10 mouse cellular contexts compared by ENCODE assay signal in genomic region chr4:140421926-140422585, GRCm38 (mm10).
DNase-seq lines count a peak whose midpoint lies in the region; TF ChIP-seq lines count a peak whose summit lies in the region.
"Had no signal": no experiment of that assay in that cellular context is flagged by ENCODE, and none has a peak within 500 bp of the region (broad histone marks: within the 10 kb centered on the region; RNA-seq: fewer than 3 reads in every experiment).

No protein-coding gene starts in this region.

- DNase-seq in heart, adult 2 months, result peak; percentile 55 to 59
- DNase-seq in heart, embryonic 10.5 days (ENCODE audit: low spot score), result no peak
- DNase-seq in adrenal gland, adult 8-10 months, result peak; percentile 17
- DNase-seq in heart, postnatal 10 days, result peak; percentile 17 to 20
- DNase-seq in liver, adult 2 months (ENCODE audit: extremely low read depth, low read depth, low spot score), result peak; percentile 96
- no peak for DNase-seq in urinary bladder, postnatal 25 days (ENCODE audit: low spot score)
- DNase-seq in frontal cortex, adult 2 months (ENCODE audit: extremely low spot score in 1 of 2, low spot score in 1 of 2), result no peak
- DNase-seq in embryo, embryonic 9.5 days (ENCODE audit: extremely low spot score), result no peak
- DNase-seq: cerebellum, adult 11 months had no signal

- no peak for TF ChIP-seq EP300 in heart, adult 2 months (IDR thresholded peaks at IDR 0.05; ENCODE audit: insufficient read depth, low read depth, low read length)

- H3K36me3 ChIP-seq in heart, adult 2 months (ENCODE audit: control insufficient read depth, insufficient read depth, low read length), result no peaks in the 10 kb centered on the region
- H3K36me3 ChIP-seq in heart, embryonic 10.5 days, result no peaks in the 10 kb centered on the region
- no peaks in the 10 kb centered on the region for H3K36me3 ChIP-seq in liver, adult 2 months (ENCODE audit: control insufficient read depth, insufficient read depth, low read length)
- H3K36me3 ChIP-seq: heart, embryonic 13.5 days had no signal

- WGBS in heart, adult 2 months, result 49% methylated on average over 7 of the region's 7 CpGs
- WGBS in heart, embryonic 10.5 days, result 62% methylated on average over 7 of the region's 7 CpGs
- 17% methylated on average over 7 of the region's 7 CpGs for WGBS in liver, adult 2 months

- no peaks in the 10 kb centered on the region for H3K79me2 ChIP-seq in heart, adult 2 months (replicated peaks; ENCODE audit: control insufficient read depth, insufficient read depth, low read length)
- no peaks in the 10 kb centered on the region for H3K79me2 ChIP-seq in liver, adult 2 months (ENCODE audit: control insufficient read depth, insufficient read depth, low read length)

- H3K27me3 ChIP-seq in heart, adult 2 months (ENCODE audit: control insufficient read depth, insufficient read depth, low read length), result no peaks in the 10 kb centered on the region
- H3K27me3 ChIP-seq in heart, embryonic 10.5 days (ENCODE audit: insufficient read depth, poor library complexity, severe bottlenecking), result no peaks in the 10 kb centered on the region
- no peaks in the 10 kb centered on the region for H3K27me3 ChIP-seq in liver, adult 2 months (ENCODE audit: control insufficient read depth, insufficient read depth, low read length)

- intact Hi-C loops in heart, adult 2 months (cut with DNase I), result no loop called here
- intact Hi-C loops in heart, postnatal 10 days (cut with DNase I), result no loop called here

- no peak overlapping the region for H3K4me3 ChIP-seq in heart, adult 2 months
- no peak overlapping the region for H3K4me3 ChIP-seq in heart, embryonic 10.5 days
- no peak overlapping the region for H3K4me3 ChIP-seq in liver, adult 2 months (ENCODE audit: insufficient read depth, low read depth, low read length)
- H3K4me3 ChIP-seq: heart, embryonic 13.5 days had no signal

- no peaks in the 10 kb centered on the region for H3K9me3 ChIP-seq in heart, embryonic 10.5 days
- H3K9me3 ChIP-seq: heart, embryonic 13.5 days had no signal

- TF ChIP-seq CTCF in heart, adult 2 months (IDR thresholded peaks at IDR 0.05), result no peak
- TF ChIP-seq CTCF in liver, adult 2 months (IDR thresholded peaks at IDR 0.05; ENCODE audit: low read depth, low read length), result no peak

- no peak overlapping the region for H3K27ac ChIP-seq in heart, adult 2 months
- H3K27ac ChIP-seq in heart, embryonic 10.5 days, result no peak overlapping the region
- H3K27ac ChIP-seq in liver, adult 2 months (replicated peaks; ENCODE audit: insufficient read depth, low read depth, low read length), result no peak overlapping the region
- H3K27ac ChIP-seq: heart, embryonic 13.5 days had no signal

- TF ChIP-seq POLR2A in heart, adult 2 months (IDR thresholded peaks at IDR 0.05; ENCODE audit: insufficient read depth, low read depth, low read length), result no peak
- no peak for TF ChIP-seq POLR2A in liver, adult 2 months (IDR thresholded peaks at IDR 0.05; ENCODE audit: extremely low read depth, insufficient read depth, low read length)

- no peaks in the 10 kb centered on the region for H3K4me1 ChIP-seq in heart, adult 2 months (ENCODE audit: control insufficient read depth, insufficient read depth, low read length)
- H3K4me1 ChIP-seq in heart, embryonic 10.5 days, result peaks cover 43% of the 10 kb centered on the region
- peaks cover 12% of the 10 kb centered on the region; the same call in 1 of the 2 replicates for H3K4me1 ChIP-seq in liver, adult 2 months (ENCODE audit: control insufficient read depth, insufficient read depth, low read length)

- H3K9ac ChIP-seq in heart, adult 2 months (ENCODE audit: low read depth, low read length), result no peak overlapping the region
- H3K9ac ChIP-seq in liver, adult 2 months (ENCODE audit: low read depth, low read length), result no peak overlapping the region
- H3K9ac ChIP-seq: heart, embryonic 13.5 days had no signal

Comparison
In these comparisons a context has a peak if more than half of its experiments do, and no peak if none do; other contexts are left out.
1. DNase-seq: peak in heart, adult 2 months (2 of 2), adrenal gland, adult 8-10 months (single experiment), heart, postnatal 10 days (2 of 2) and liver, adult 2 months (single experiment); none in heart, embryonic 10.5 days (single experiment), urinary bladder, postnatal 25 days (single experiment), frontal cortex, adult 2 months (0 of 2) and embryo, embryonic 9.5 days (single experiment).